Mouse (Mus musculus) liver, embryonic 14.5 days (tissue): ENCODE data around the gene B230104I21Rik.

Experiments
- CTCF ChIP-seq: IDR thresholded peaks from 2 replicates; pipeline ENCODE4 v1.5.1; 2016; ENCODE audit warnings: antibody characterized with exemption, low read depth, control low read depth
- EP300 ChIP-seq: IDR thresholded peaks from 2 replicates; pipeline ENCODE4 v1.6.1; 2016; ENCODE audit warnings: antibody characterized with exemption, low read depth

- TF ChIP-seq CTCF: no peak
- TF ChIP-seq EP300: no peak
Measured at GRCm38 (mm10) chr4:154348197-154348786, 12.4 kb downstream of the B230104I21Rik start.
